ENCODE assay signal across 29 mouse cellular contexts in the genomic region with DNA sequence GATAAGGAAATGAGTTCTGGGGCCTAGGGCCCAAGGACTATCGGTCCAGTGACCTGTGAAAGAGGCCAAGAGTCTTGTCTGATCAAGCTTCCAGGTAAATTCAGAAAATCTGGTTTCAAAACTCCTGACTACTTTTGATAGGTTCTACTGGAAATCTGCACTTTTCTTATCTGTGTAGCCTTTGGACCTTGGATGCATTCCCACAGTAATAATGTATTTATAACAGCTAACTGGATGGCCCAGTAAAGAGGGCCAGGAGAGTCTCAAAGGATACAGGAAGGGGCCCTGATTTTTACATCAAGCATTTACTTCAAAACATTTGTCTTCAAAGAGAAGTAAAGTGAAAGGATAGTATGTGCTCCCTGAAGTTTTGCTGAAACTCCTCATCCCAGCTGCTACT.
DNase-seq lines count a peak whose midpoint lies in the region; ATAC-seq and TF ChIP-seq lines count a peak whose summit lies in the region.
"Had no signal": no experiment of that assay in that cellular context is flagged by ENCODE, and none has a peak within 500 bp of the region (broad histone marks: within the 10 kb centered on the region; RNA-seq: fewer than 3 reads in every experiment).

No protein-coding gene starts in this region.

- no peaks in the 10 kb centered on the region for H3K27me3 ChIP-seq in liver, adult 2 months (ENCODE audit: control insufficient read depth, insufficient read depth, low read length)
- no peaks in the 10 kb centered on the region for H3K27me3 ChIP-seq in liver, embryonic 11.5 days (replicated peaks; ENCODE audit: control insufficient read depth, insufficient read depth, low read length)
- no peaks in the 10 kb centered on the region for H3K27me3 ChIP-seq in intestine, embryonic 14.5 days (replicated peaks; ENCODE audit: control insufficient read depth, insufficient read depth, low read length)
- H3K27me3 ChIP-seq in intestine, embryonic 16.5 days (replicated peaks; ENCODE audit: control insufficient read depth, insufficient read depth, low read length), result no peaks in the 10 kb centered on the region
- H3K27me3 ChIP-seq in kidney, adult 2 months (replicated peaks; ENCODE audit: control insufficient read depth, insufficient read depth, low read length), result no peaks in the 10 kb centered on the region
- H3K27me3 ChIP-seq: CH12.LX had no signal

- H3K79me2 ChIP-seq in liver, adult 2 months (ENCODE audit: control insufficient read depth, insufficient read depth, low read length), result no peaks in the 10 kb centered on the region

- H3K4me1 ChIP-seq in liver, adult 2 months (ENCODE audit: control insufficient read depth, insufficient read depth, low read length), result no peaks in the 10 kb centered on the region
- H3K4me1 ChIP-seq in liver, embryonic 11.5 days (replicated peaks; ENCODE audit: control insufficient read depth, insufficient read depth, low read length), result no peaks in the 10 kb centered on the region
- no peaks in the 10 kb centered on the region for H3K4me1 ChIP-seq in intestine, embryonic 14.5 days (replicated peaks; ENCODE audit: control insufficient read depth, insufficient read depth, low read length)
- H3K4me1 ChIP-seq in intestine, embryonic 16.5 days (ENCODE audit: control insufficient read depth, insufficient read depth, low read length), result no peaks in the 10 kb centered on the region
- no peaks in the 10 kb centered on the region for H3K4me1 ChIP-seq in kidney, adult 2 months (ENCODE audit: control insufficient read depth, insufficient read depth, low read length)
- H3K4me1 ChIP-seq: embryonic facial prominence, embryonic 13.5 days; embryonic facial prominence, embryonic 15.5 days; forebrain, embryonic 10.5 days; forebrain, embryonic 12.5 days had no signal

- no peaks in the 10 kb centered on the region for H3K9me3 ChIP-seq in liver, embryonic 11.5 days (ENCODE audit: control insufficient read depth, low read length)
- H3K9me3 ChIP-seq in intestine, embryonic 14.5 days (ENCODE audit: control insufficient read depth, low read length), result no peaks in the 10 kb centered on the region
- H3K9me3 ChIP-seq in intestine, embryonic 16.5 days (ENCODE audit: control insufficient read depth, low read length), result no peaks in the 10 kb centered on the region
- H3K9me3 ChIP-seq: embryonic facial prominence, embryonic 13.5 days; embryonic facial prominence, embryonic 15.5 days; forebrain, embryonic 10.5 days; forebrain, embryonic 12.5 days; G1E had no signal

- TF ChIP-seq POLR2A in liver, adult 2 months (IDR thresholded peaks at IDR 0.05; ENCODE audit: extremely low read depth, insufficient read depth, low read length), result no peak
- no peak for TF ChIP-seq POLR2A in kidney, adult 2 months (IDR thresholded peaks at IDR 0.05; ENCODE audit: low read depth, low read length)

- peak; percentile 36 for DNase-seq in liver, adult 2 months (ENCODE audit: extremely low read depth, low read depth, low spot score)
- DNase-seq in liver, embryonic 11.5 days (ENCODE audit: low spot score), result no peak
- DNase-seq in intestine, embryonic 14.5 days (ENCODE audit: low spot score), result no peak
- peak; percentile 40 for DNase-seq in large intestine, adult 2 months (ENCODE audit: low read depth, low spot score)
- no peak for DNase-seq in kidney, adult 2 months
- DNase-seq in retina, embryonic 14.5 days (ENCODE audit: low spot score), result no peak
- no peak for DNase-seq in lung, postnatal 4 days
- DNase-seq: adrenal gland, adult 8-10 months; adrenal gland, postnatal 14 days; adrenal gland, postnatal 36 days; B cell, adult 2 months; cerebellum, adult 11-12 months; cerebellum, adult 2 months; cerebellum, adult 9-10 months; cerebellum, postnatal 10 days; cerebellum, postnatal 36 days; embryo, embryonic 11 days had no signal

- ATAC-seq in liver, embryonic 11.5 days (replicated peaks; ENCODE audit: low FRiP score), result no peak
- 0 out of 2 replicates have a peak, but pooled peaks have one; percentile 55 for ATAC-seq in intestine, embryonic 14.5 days (replicated peaks; ENCODE audit: low FRiP score, low TSS enrichment, low read depth)
- ATAC-seq in intestine, embryonic 16.5 days, result peak; percentile 96
- ATAC-seq: activated CD4-positive, CD25-positive, alpha-beta regulatory T cell, adult 4 months; CD4-positive, CD25-positive, alpha-beta regulatory T cell, adult 4 months; forebrain, embryonic 14.5 days; Patski had no signal

- no peak overlapping the region for H3K27ac ChIP-seq in liver, adult 2 months (replicated peaks; ENCODE audit: insufficient read depth, low read depth, low read length)
- H3K27ac ChIP-seq in liver, embryonic 11.5 days (ENCODE audit: low read depth, low read length), result no peak overlapping the region
- H3K27ac ChIP-seq in intestine, embryonic 14.5 days (ENCODE audit: low read depth), result no peak overlapping the region
- H3K27ac ChIP-seq in intestine, embryonic 16.5 days (ENCODE audit: low read length), result peak overlapping the region; percentile 77; the same call in 1 of the 2 replicates
- no peak overlapping the region for H3K27ac ChIP-seq in kidney, adult 2 months (ENCODE audit: insufficient read depth, low read depth, low read length)
- H3K27ac ChIP-seq: embryonic facial prominence, embryonic 13.5 days; embryonic facial prominence, embryonic 15.5 days; forebrain, embryonic 10.5 days; forebrain, embryonic 12.5 days had no signal

- WGBS in liver, adult 2 months, result 15% methylated on average over 1 of the region's 1 CpGs
- 65% methylated on average over 1 of the region's 1 CpGs for WGBS in liver, embryonic 11.5 days
- 69% methylated on average over 1 of the region's 1 CpGs for WGBS in intestine, embryonic 14.5 days
- 50% methylated on average over 1 of the region's 1 CpGs for WGBS in intestine, embryonic 16.5 days
- WGBS in large intestine, adult 2 months, result 42% methylated on average over 1 of the region's 1 CpGs
- 80% methylated on average over 1 of the region's 1 CpGs for WGBS in kidney, adult 2 months

- H3K9ac ChIP-seq in liver, adult 2 months (ENCODE audit: low read depth, low read length), result no peak overlapping the region
- H3K9ac ChIP-seq in liver, embryonic 11.5 days (ENCODE audit: low read depth, low read length), result no peak overlapping the region
- no peak overlapping the region for H3K9ac ChIP-seq in intestine, embryonic 14.5 days (ENCODE audit: low read length)
- no peak overlapping the region for H3K9ac ChIP-seq in intestine, embryonic 16.5 days (ENCODE audit: low read depth, low read length)
- H3K9ac ChIP-seq: embryonic facial prominence, embryonic 13.5 days; embryonic facial prominence, embryonic 15.5 days; forebrain, embryonic 12.5 days had no signal

- no peaks in the 10 kb centered on the region for H3K36me3 ChIP-seq in liver, adult 2 months (ENCODE audit: control insufficient read depth, insufficient read depth, low read length)
- H3K36me3 ChIP-seq in liver, embryonic 11.5 days (ENCODE audit: control insufficient read depth, insufficient read depth, low read length), result no peaks in the 10 kb centered on the region
- H3K36me3 ChIP-seq in intestine, embryonic 14.5 days (ENCODE audit: control insufficient read depth, insufficient read depth, low read length), result no peaks in the 10 kb centered on the region
- H3K36me3 ChIP-seq in intestine, embryonic 16.5 days (ENCODE audit: control insufficient read depth, insufficient read depth, low read length), result no peaks in the 10 kb centered on the region
- H3K36me3 ChIP-seq in kidney, adult 2 months (ENCODE audit: control insufficient read depth, insufficient read depth, low read length), result no peaks in the 10 kb centered on the region
- H3K36me3 ChIP-seq: embryonic facial prominence, embryonic 13.5 days; embryonic facial prominence, embryonic 15.5 days; forebrain, embryonic 10.5 days; forebrain, embryonic 12.5 days; G1E had no signal

- no peak overlapping the region for H3K4me2 ChIP-seq in liver, embryonic 11.5 days
- no peak overlapping the region for H3K4me2 ChIP-seq in intestine, embryonic 14.5 days (ENCODE audit: low read length)
- no peak overlapping the region for H3K4me2 ChIP-seq in intestine, embryonic 16.5 days (ENCODE audit: low read depth, low read length)
- H3K4me2 ChIP-seq: embryonic facial prominence, embryonic 13.5 days; embryonic facial prominence, embryonic 15.5 days; forebrain, embryonic 12.5 days had no signal

- no peak overlapping the region for H3K4me3 ChIP-seq in liver, adult 2 months (ENCODE audit: insufficient read depth, low read depth, low read length)
- H3K4me3 ChIP-seq in liver, embryonic 11.5 days (ENCODE audit: low read depth, low read length), result no peak overlapping the region
- no peak overlapping the region for H3K4me3 ChIP-seq in intestine, embryonic 14.5 days (ENCODE audit: low read depth, low read length)
- no peak overlapping the region for H3K4me3 ChIP-seq in intestine, embryonic 16.5 days (ENCODE audit: low read length)
- no peak overlapping the region for H3K4me3 ChIP-seq in kidney, adult 2 months (ENCODE audit: insufficient read depth, low read depth, low read length)
- H3K4me3 ChIP-seq: embryonic facial prominence, embryonic 13.5 days; embryonic facial prominence, embryonic 15.5 days; erythroblast, embryonic 14.5 days; forebrain, embryonic 10.5 days; forebrain, embryonic 12.5 days had no signal

- no peak for TF ChIP-seq CTCF in liver, adult 2 months (IDR thresholded peaks at IDR 0.05; ENCODE audit: low read depth, low read length)
- no peak for TF ChIP-seq CTCF in kidney, adult 2 months (conservative IDR thresholded peaks at IDR 0.05; ENCODE audit: insufficient read depth, insufficient read length, low read depth, low read length)

Comparison
In these comparisons a context has a peak if more than half of its experiments do, and no peak if none do; other contexts are left out.
1. DNase-seq: peak in liver, adult 2 months (single experiment) and large intestine, adult 2 months (single experiment); none in liver, embryonic 11.5 days (single experiment), intestine, embryonic 14.5 days (single experiment), kidney, adult 2 months (single experiment), retina, embryonic 14.5 days (single experiment) and lung, postnatal 4 days (0 of 2).